In genomic region chr14:18269947-18270528, GRCm38 (mm10) we compare ENCODE assay signal across 1 mouse cellular context.
TF ChIP-seq lines count a peak whose summit lies in the region.

No protein-coding gene starts in this region.

TF ChIP-seq in MEL, 35 proteins besides CTCF, POLR2A, EP300 and RAD21:
- peak; percentile 23 for TF ChIP-seq CHD1 (IDR thresholded peaks at IDR 0.05; ENCODE audit: low read depth, low read length)
- 0 out of 2 replicates have a peak, but pooled peaks have one; percentile 38 for TF ChIP-seq ZMIZ1 (IDR thresholded peaks at IDR 0.05; ENCODE audit: low read depth, low read length)
TF ChIP-seq in MEL: peak in this region for 2; not testable (repeated sequence) for 33.
